Mouse (Mus musculus) left cerebral cortex, postnatal 4 days (tissue): ENCODE measurements around the gene Galc. TPM values are rescaled to one million over a fixed set of nuclear protein-coding genes. Genes with fewer than 3 reads are reported as not detected.

Experiments
- DNase-seq: peaks from one replicate; pipeline ENCODE4 v3.0.0-alpha.2; 2022
- intact Hi-C: fragments of 180-260 bp; cut with DNase I; formaldehyde crosslinking; loops from one replicate; pipeline ENCODE4 v1.15.1; 2025
- total RNA-seq, 2 experiments: library from RNA; stranded (reverse); gene quantifications; 2 replicates each; pipeline ENCODE4 v1.2.3; 2021

Galc gene
- total RNA-seq, 2 experiments from 2014 or later: 20.4 to 22.4 TPM

- intact Hi-C loops: loop anchor here (10.0 kb wide), 1 partner anchor 314 kb away; no protein-coding TSS in a partner anchor
- peak; percentile 25 for DNase-seq
Measured at GRCm38 (mm10) chr12:98189096-98189495, 70.2 kb downstream of the Galc start.

DNA sequence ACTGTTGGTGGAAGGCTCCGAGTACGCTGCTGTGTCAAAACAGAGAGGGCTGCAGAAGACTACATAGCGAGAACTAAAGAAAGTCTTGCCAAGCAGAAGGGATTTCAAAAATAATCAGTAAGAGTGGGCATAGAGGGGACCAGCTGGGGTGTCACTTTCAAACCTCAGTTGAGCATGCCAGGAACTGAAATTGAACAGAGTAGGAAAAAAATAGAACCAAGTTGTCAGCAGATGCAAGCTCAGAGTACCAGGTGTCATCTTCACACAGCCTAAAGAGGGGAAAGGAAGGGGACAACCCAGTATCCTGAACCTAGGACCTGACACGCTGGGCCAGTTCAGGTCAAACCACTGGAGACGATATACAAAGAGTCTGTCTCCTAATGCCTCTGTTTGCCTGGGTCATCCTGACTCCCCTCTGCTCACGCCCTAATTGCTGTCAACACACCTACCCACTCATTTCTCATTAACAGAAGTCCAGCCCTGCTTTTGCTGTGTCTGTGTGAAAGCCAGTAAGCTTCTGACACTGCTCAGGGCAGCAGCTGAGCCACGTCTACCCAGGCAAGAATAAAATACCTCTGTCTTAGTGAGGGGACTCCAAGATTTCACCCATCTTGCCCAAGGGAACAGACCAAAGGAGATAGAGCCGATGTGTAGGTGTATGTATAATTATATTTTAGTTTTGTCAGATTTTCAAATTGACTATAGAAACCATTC is 71.9 kb downstream of the Galc start:
- peak; percentile 22 for DNase-seq
- intact Hi-C loops: loop anchor here (10.0 kb wide), 1 partner anchor 313 kb away; no protein-coding TSS in a partner anchor

GRCm38 (mm10) chr12:98181729-98182128 is 77.5 kb downstream of the Galc start:
- intact Hi-C loops: loop anchor here (10.0 kb wide), 1 partner anchor 307 kb away; no protein-coding TSS in a partner anchor
- peak; percentile 21 for DNase-seq

DNA sequence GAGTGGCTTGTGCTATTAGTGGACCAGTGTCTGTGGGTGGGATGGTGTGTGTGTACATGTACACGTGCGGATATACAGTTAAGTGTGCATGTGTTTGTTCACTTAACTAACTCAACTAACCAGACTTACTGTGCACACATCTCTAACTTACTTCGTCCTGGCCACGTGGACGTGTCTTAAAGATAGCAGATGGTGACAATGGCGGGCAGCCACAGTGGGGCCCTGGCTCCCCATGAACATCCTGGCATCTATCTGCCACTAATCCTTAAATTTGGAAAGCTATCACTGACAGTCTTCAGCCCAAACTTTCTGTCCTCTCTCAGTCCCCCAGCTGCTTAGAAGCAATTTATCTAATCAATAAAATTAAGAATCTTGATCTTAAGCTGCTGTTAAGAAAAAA is 78.5 kb downstream of the Galc start:
- intact Hi-C loops: loop anchor here (10.0 kb wide), 1 partner anchor 306 kb away; no protein-coding TSS in a partner anchor

GRCm38 (mm10) chr12:98180235-98180800 is 78.9 kb downstream of the Galc start:
- intact Hi-C loops: loop anchor here (10.0 kb wide), 1 partner anchor 306 kb away; no protein-coding TSS in a partner anchor

More for the DNA sequence above, 78.5 kb downstream of the Galc start:
- DNase-seq: peak; percentile 61

GRCm38 (mm10) chr12:98179496-98179895 is 79.8 kb downstream of the Galc start:
- intact Hi-C loops: no loop called here
- no peak for DNase-seq

More at GRCm38 (mm10) chr12:98180235-98180800, 78.9 kb downstream of the Galc start:
- no peak for DNase-seq

GRCm38 (mm10) chr12:98176632-98177031 is 82.6 kb downstream of the Galc start:
- DNase-seq: no peak
- intact Hi-C loops: no loop called here

DNA sequence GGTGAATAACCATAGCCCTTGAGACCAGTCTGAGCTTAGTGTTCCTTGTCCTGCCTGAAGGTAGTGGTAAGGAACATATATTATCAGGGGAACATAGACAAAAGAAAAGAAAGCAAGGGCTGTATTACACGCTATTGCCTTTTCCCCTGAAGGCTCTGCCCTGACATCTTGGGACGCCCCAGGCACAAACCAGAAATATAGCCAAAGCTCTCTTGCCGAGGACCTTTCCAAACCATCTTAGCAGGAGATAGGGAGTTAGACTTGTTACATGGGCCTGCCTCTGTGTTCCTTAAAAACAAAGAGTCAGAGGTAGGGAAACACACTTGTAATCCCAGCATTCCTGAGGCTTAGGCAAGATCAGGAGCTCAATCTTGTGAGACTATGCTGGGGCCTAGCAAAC is 97.4 kb downstream of the Galc start:
- DNase-seq: no peak
- intact Hi-C loops: no loop called here

DNA sequence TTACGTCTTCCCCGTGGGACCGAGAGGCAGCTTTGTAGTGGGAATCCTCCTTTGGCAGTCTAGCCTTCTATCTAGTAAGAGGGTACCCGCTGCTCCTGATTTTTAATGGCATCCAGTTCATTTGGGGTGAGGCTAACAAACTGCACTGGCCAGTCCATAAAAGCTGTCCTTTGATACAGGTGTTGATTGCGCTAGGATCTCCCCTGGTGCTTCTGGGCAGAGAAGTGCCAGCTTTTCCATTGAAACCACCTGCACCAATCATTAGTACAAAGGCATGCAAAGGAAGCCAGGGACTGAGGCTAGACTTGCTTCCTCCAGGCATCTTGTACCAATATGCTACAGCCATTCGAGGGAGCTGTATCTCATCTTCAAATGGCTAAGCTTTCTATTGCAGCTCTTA is 98.4 kb downstream of the Galc start:
- DNase-seq: no peak
- intact Hi-C loops: no loop called here

Other genes starting within 250 kb of the Galc start
- gene Gpr65, start 9.2 kb upstream of the Galc start, total RNA-seq: under 1 TPM in 1 of 2 experiments, not detected in 1; 0.24 TPM